Mouse (Mus musculus): Measurements from ENCODE around the gene Pacs1. TPM values are rescaled to one million over a fixed set of nuclear protein-coding genes. Genes with fewer than 3 reads are reported as not detected.
A peak's percentile ranks its signal among the peaks of the same experiment; 100 is the strongest.

Gene Pacs1
- polyA plus RNA-seq, 1 experiment from 2014 or later: 3.3 TPM

DNA sequence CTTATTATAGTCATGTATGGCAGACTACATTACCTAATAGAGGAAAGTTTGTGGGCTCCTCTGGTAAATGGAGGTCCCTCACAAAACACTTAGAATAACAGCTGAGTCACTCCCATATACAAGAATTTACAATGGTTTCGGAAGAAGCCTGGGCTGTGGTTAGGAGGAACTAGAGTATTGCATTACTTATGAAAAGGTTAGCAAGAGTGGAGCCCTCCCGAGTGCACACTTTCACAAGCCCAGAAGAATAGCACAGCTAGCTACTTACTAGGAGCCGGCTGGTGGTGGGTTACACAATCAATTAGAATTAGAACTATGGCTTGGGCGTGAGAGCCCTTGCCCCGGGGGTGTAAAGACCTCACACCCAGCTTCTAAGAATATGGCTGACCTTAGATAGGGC is 94.3 kb downstream of the Pacs1 start:
- H3K4me3 ChIP-seq (ENCODE audit: low read depth, low read length): no peak overlapping the region
- no peaks in the 10 kb centered on the region for H3K9me3 ChIP-seq (ENCODE audit: low read length)
- no peaks in the 10 kb centered on the region for H3K4me1 ChIP-seq (ENCODE audit: insufficient read depth)
- H3K4me2 ChIP-seq (ENCODE audit: low read depth, low read length): no peak overlapping the region
- ATAC-seq: peak; percentile 44; the same call in 1 of the 2 replicates
- H3K9ac ChIP-seq (replicated peaks): no peak overlapping the region
- H3K36me3 ChIP-seq (replicated peaks; ENCODE audit: insufficient read depth, low read length): no peaks in the 10 kb centered on the region
- H3K27ac ChIP-seq (ENCODE audit: low read depth): peak overlapping the region; percentile 31
- WGBS (ENCODE audit: insufficient replicate concordance): 31% methylated on average over 5 of the region's 5 CpGs
- DNase-seq: peak; percentile 13
- H3K27me3 ChIP-seq (ENCODE audit: insufficient read depth, low read length): no peaks in the 10 kb centered on the region
- TF ChIP-seq CTCF (IDR thresholded peaks at IDR 0.05; ENCODE audit: low read depth) (no peak), EP300 (IDR thresholded peaks at IDR 0.05; ENCODE audit: low read depth) (no peak)

DNA sequence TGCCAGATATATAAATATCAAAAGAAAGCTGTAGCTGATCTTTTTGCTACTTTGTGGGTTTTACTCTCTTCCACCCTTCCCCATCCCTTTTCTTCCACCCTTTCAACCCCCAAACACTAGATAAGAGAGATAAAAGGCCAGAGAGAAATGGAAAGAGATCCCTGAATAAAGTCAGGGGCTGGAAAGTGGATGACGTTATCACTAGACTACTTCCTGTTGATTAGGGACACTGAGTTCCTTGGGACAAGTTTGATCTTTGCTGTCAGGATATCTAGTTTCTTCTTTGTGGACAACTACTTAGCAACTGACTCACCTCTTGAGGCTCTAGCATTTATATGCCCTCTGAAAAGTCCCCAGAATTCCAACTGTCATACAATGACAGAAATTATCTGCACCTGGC is 102.5 kb downstream of the Pacs1 start:
- ATAC-seq: no peak
- no peaks in the 10 kb centered on the region for H3K27me3 ChIP-seq (ENCODE audit: insufficient read depth, low read length)
- no peak overlapping the region for H3K4me2 ChIP-seq (ENCODE audit: low read depth, low read length)
- no peaks in the 10 kb centered on the region for H3K9me3 ChIP-seq (ENCODE audit: low read length)
- H3K27ac ChIP-seq (ENCODE audit: low read depth): no peak overlapping the region
- no peak overlapping the region for H3K4me3 ChIP-seq (ENCODE audit: low read depth, low read length)
- DNase-seq: no peak
- no peak for TF ChIP-seq CTCF (IDR thresholded peaks at IDR 0.05; ENCODE audit: low read depth)
- TF ChIP-seq EP300 (IDR thresholded peaks at IDR 0.05; ENCODE audit: low read depth): no peak
- H3K4me1 ChIP-seq (ENCODE audit: insufficient read depth): no peaks in the 10 kb centered on the region
- H3K36me3 ChIP-seq (replicated peaks; ENCODE audit: insufficient read depth, low read length): no peaks in the 10 kb centered on the region
- no peak overlapping the region for H3K9ac ChIP-seq (replicated peaks)
- WGBS (ENCODE audit: insufficient replicate concordance): 36% methylated on average over 1 of the region's 1 CpGs

DNA sequence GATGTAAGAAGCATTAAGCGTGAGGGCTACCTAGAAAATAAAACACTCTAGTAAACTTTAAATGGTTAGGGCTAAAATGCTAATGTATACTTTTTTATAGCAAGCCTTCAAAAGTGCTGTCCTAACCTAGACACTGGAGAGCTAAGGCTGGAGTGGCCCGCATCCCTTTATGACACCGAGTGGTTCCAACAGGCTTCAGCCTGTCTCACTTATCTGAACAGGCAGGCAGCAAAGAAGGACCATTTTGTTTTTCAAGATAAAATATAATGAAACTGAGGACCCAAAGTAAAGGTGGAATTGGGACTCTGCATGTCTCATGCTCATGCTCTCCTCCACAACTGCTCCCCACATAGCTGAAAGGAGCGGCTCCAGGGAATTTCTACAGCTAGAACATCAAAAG is 105.4 kb downstream of the Pacs1 start:
- no peak overlapping the region for H3K4me2 ChIP-seq (ENCODE audit: low read depth, low read length)
- no peaks in the 10 kb centered on the region for H3K4me1 ChIP-seq (ENCODE audit: insufficient read depth)
- H3K4me3 ChIP-seq (ENCODE audit: low read depth, low read length): no peak overlapping the region
- H3K9ac ChIP-seq (replicated peaks): no peak overlapping the region
- 0 out of 2 replicates have a peak, but pooled peaks have one; percentile 23 for ATAC-seq
- DNase-seq: no peak
- TF ChIP-seq CTCF (IDR thresholded peaks at IDR 0.05; ENCODE audit: low read depth) (no peak), EP300 (IDR thresholded peaks at IDR 0.05; ENCODE audit: low read depth) (peak; percentile 72)
- H3K27me3 ChIP-seq (ENCODE audit: insufficient read depth, low read length): no peaks in the 10 kb centered on the region
- H3K36me3 ChIP-seq (replicated peaks; ENCODE audit: insufficient read depth, low read length): no peaks in the 10 kb centered on the region
- H3K9me3 ChIP-seq (ENCODE audit: low read length): no peaks in the 10 kb centered on the region
- 69% methylated on average over 4 of the region's 4 CpGs for WGBS (ENCODE audit: insufficient replicate concordance)
- H3K27ac ChIP-seq (ENCODE audit: low read depth): no peak overlapping the region

DNA sequence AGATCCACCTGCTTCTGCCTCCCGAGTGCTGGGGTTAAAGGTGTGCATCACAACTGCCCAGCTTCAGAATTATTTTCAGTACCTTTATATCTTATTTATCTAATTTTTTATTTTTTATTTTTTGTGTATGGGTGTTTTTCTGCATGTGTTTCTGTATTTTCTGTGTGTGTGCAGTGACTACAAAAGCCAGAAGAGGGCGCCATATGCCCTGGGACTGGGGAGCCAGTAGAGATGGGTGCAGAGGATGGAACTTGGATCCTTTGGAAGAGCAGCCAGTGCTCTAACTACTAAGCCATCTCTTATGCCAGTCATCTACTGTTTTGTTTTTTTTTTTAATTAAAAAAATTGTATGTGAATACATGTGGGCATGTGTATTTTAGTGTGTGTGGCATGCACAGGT is 108.5 kb downstream of the Pacs1 start:
- H3K27me3 ChIP-seq (ENCODE audit: insufficient read depth, low read length): no peaks in the 10 kb centered on the region
- H3K4me2 ChIP-seq (ENCODE audit: low read depth, low read length): no peak overlapping the region
- DNase-seq (peak; percentile 52), ATAC-seq (no peak)
- no peak overlapping the region for H3K4me3 ChIP-seq (ENCODE audit: low read depth, low read length)
- no peak overlapping the region for H3K27ac ChIP-seq (ENCODE audit: low read depth)
- no peaks in the 10 kb centered on the region for H3K9me3 ChIP-seq (ENCODE audit: low read length)
- no peak overlapping the region for H3K9ac ChIP-seq (replicated peaks)
- WGBS (ENCODE audit: insufficient replicate concordance): 63% methylated on average over 2 of the region's 2 CpGs
- no peaks in the 10 kb centered on the region for H3K36me3 ChIP-seq (replicated peaks; ENCODE audit: insufficient read depth, low read length)
- no peaks in the 10 kb centered on the region for H3K4me1 ChIP-seq (ENCODE audit: insufficient read depth)
- TF ChIP-seq CTCF (IDR thresholded peaks at IDR 0.05; ENCODE audit: low read depth) (peak; percentile 74), EP300 (IDR thresholded peaks at IDR 0.05; ENCODE audit: low read depth) (no peak)

DNA sequence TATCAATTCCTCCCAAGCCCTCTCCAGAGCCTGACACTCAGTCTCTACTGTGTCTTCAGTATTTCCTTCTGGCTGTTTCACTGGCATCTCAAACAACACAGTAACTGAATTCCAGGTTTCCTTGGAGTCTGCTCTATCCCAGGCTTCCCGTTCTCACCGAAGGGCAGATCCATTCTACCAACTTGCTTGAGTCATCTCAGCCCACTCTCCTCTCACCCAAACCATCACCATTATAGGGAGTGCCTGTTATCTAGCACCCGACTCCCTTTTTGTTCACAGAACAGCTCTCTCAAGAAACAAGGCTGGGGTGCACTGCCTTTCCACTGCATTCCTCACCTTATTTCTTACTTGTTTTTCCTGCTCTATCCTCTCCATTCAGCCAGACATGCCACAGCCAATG is 111.0 kb downstream of the Pacs1 start:
- H3K27me3 ChIP-seq (ENCODE audit: insufficient read depth, low read length): no peaks in the 10 kb centered on the region
- TF ChIP-seq CTCF (IDR thresholded peaks at IDR 0.05; ENCODE audit: low read depth) (no peak), EP300 (IDR thresholded peaks at IDR 0.05; ENCODE audit: low read depth) (no peak)
- no peak overlapping the region for H3K9ac ChIP-seq (replicated peaks)
- H3K27ac ChIP-seq (ENCODE audit: low read depth): no peak overlapping the region
- ATAC-seq (no peak), DNase-seq (no peak)
- no peaks in the 10 kb centered on the region; the same call in 1 of the 2 replicates for H3K36me3 ChIP-seq (replicated peaks; ENCODE audit: insufficient read depth, low read length)
- whole genome bisulfite sequencing (ENCODE audit: insufficient replicate concordance): 78% methylated on average over 3 of the region's 3 CpGs
- H3K9me3 ChIP-seq (ENCODE audit: low read length): no peaks in the 10 kb centered on the region
- no peak overlapping the region for H3K4me2 ChIP-seq (ENCODE audit: low read depth, low read length)
- H3K4me1 ChIP-seq (ENCODE audit: insufficient read depth): no peaks in the 10 kb centered on the region
- H3K4me3 ChIP-seq (ENCODE audit: low read depth, low read length): no peak overlapping the region

DNA sequence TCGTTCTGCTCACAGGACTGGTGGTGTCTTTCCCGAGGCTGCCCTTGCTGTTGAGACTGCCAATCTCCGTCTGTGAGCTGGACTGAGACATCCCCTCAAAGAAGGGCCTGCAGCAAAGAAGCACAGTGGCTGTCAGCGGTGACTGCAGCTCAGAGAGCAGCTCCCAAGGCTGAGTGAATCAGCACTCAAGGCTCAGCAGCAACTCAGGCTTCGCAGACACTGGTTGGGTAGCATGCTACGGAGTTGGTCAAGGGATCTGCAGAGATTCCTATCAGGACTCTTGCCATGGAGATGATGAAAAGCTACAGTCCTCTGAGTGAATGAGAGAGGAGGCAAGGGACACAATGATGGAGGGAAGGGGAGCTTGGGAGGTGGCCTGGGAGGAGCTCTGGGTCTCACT is 120.7 kb downstream of the Pacs1 start:
- no peak for ATAC-seq
- Histone ChIP-seq H3K9ac (replicated peaks) (no peak overlapping the region), H3K4me1 (ENCODE audit: insufficient read depth) (no peaks in the 10 kb centered on the region), H3K9me3 (ENCODE audit: low read length) (no peaks in the 10 kb centered on the region), H3K27ac (ENCODE audit: low read depth) (no peak overlapping the region), H3K4me2 (ENCODE audit: low read depth, low read length) (no peak overlapping the region), H3K27me3 (ENCODE audit: insufficient read depth, low read length) (no peaks in the 10 kb centered on the region), H3K4me3 (ENCODE audit: low read depth, low read length) (no peak overlapping the region), H3K36me3 (replicated peaks; ENCODE audit: insufficient read depth, low read length) (peaks cover 8% of the 10 kb centered on the region)
- WGBS (ENCODE audit: insufficient replicate concordance): 84% methylated on average over 6 of the region's 6 CpGs
- DNase-seq: no peak
- TF ChIP-seq EP300 (IDR thresholded peaks at IDR 0.05; ENCODE audit: low read depth): no peak
- TF ChIP-seq CTCF (IDR thresholded peaks at IDR 0.05; ENCODE audit: low read depth): no peak

DNA sequence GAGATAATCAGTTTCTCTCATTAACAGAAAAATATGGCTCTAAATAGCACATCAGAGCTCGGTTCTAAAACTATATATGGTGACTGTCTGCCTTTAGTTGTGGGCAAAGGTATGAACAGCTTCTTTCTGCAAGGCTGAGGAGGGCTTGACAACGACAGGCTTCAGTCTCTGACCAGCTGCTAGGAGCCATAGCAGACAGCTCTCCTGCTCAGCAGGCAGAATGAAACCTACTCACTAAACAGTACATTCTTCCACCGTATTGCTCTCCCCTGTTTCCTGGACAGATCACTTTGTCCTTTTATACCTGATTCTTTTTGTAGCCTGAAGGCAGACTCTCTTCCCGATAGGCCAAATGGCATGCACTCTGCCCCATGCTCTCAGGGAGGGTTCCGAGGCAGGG is 121.2 kb downstream of the Pacs1 start:
- H3K9me3 ChIP-seq (ENCODE audit: low read length): no peaks in the 10 kb centered on the region
- H3K27me3 ChIP-seq (ENCODE audit: insufficient read depth, low read length): no peaks in the 10 kb centered on the region
- H3K36me3 ChIP-seq (replicated peaks; ENCODE audit: insufficient read depth, low read length): peaks cover 8% of the 10 kb centered on the region
- WGBS (ENCODE audit: insufficient replicate concordance): 85% methylated on average over 5 of the region's 5 CpGs
- H3K4me3 ChIP-seq (ENCODE audit: low read depth, low read length): no peak overlapping the region
- H3K9ac ChIP-seq (replicated peaks): no peak overlapping the region
- no peak overlapping the region for H3K4me2 ChIP-seq (ENCODE audit: low read depth, low read length)
- ATAC-seq (no peak), DNase-seq (no peak)
- H3K4me1 ChIP-seq (ENCODE audit: insufficient read depth): no peaks in the 10 kb centered on the region
- H3K27ac ChIP-seq (ENCODE audit: low read depth): no peak overlapping the region
- no peak for TF ChIP-seq CTCF (IDR thresholded peaks at IDR 0.05; ENCODE audit: low read depth)
- TF ChIP-seq EP300 (IDR thresholded peaks at IDR 0.05; ENCODE audit: low read depth): no peak
